Mouse (Mus musculus) duodenum, adult 2 months (tissue): ENCODE data around the gene Ccna2. TPM values are rescaled to one million over a fixed set of nuclear protein-coding genes. Genes with fewer than 3 reads are reported as not detected.

ENCODE experiments used
- polyA plus RNA-seq: library from polyadenylated mRNA; depleted of rRNA; stranded (reverse); fragments of >200 nt; gene quantifications from 2 replicates; pipeline ENCODE4 v1.2.3, GENCODE M21; 2012; ENCODE audit warnings: low replicate concordance; rRNA removed

The Ccna2 gene
- polyA plus RNA-seq, result 48.4 and 58.5 TPM in 2 replicates

DNA sequence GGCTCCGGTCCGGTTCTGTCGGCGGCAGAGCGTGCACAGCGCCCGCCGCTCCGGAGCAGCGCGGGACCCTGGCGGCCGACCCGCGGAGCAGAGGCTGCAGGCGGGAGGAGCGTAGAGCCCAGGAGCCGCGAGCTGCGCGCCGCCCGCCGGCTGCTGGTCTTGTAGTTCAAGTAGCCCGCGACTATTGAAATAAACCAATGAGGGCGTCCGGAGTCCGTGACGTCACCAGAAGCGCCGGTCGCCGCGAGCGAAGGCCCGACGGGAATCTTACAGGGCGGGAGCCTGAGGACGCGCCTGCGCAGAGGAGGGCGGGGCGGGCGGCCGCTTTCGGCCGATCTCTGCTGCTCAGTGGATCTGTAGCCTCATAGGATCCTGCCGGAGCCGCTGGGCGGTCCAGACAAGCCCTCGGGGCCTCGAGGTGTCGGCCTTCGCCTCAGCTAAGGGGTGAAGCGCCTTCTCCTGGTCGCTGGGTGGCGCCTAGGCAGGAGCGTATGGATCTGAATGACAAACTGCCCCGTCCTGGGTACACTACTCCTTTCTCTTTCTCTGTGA lies at the start of gene Ccna2:
Gene Ccna2 (minus strand): TSS at position 324 of the 552 bp plus-strand sequence.

DNA sequence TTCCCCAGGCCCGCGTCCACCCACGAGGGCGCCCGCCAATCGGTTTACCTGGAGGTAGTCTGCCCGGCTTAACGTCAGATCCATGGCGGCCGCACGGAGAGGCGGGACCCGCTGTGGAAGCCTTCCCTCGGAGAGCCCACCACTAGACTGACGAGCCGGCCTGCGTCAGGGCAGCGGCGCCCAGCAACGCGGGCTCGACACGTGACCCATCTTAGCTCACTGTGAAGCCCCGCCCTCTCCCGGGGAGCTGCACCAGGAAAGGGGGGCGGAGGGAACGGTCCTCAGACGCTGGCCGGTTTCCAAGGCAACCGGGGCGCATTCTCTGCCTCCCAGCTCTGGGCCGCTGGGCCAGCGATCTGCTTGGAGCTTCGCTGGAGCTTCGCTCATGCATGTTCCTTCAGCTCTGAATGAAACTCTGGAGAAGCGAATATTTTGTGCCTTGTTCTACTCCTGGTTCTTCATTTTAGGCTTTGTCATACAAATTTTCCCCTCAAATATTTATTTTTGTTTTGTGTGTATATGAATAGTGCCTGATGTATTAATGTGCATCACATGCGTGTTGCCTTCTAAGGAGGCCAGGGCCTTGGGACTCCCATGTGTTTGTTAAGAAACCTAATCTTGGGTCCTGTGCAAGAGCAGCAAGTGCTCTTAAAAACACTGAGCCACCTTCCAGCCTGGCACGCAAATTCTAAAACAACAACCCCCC lies 41.4 kb upstream of the Ccna2 start, which contains the start of gene Bbs7:
Gene Bbs7 (minus strand): TSS at position 276 of the 706 bp plus-strand sequence.

GRCm38 (mm10) chr3:36552406-36553047 lies 19.4 kb downstream of the Ccna2 start, which contains the start of gene Exosc9:
TSS of gene Exosc9 (plus strand) at chr3:36552606.

DNA sequence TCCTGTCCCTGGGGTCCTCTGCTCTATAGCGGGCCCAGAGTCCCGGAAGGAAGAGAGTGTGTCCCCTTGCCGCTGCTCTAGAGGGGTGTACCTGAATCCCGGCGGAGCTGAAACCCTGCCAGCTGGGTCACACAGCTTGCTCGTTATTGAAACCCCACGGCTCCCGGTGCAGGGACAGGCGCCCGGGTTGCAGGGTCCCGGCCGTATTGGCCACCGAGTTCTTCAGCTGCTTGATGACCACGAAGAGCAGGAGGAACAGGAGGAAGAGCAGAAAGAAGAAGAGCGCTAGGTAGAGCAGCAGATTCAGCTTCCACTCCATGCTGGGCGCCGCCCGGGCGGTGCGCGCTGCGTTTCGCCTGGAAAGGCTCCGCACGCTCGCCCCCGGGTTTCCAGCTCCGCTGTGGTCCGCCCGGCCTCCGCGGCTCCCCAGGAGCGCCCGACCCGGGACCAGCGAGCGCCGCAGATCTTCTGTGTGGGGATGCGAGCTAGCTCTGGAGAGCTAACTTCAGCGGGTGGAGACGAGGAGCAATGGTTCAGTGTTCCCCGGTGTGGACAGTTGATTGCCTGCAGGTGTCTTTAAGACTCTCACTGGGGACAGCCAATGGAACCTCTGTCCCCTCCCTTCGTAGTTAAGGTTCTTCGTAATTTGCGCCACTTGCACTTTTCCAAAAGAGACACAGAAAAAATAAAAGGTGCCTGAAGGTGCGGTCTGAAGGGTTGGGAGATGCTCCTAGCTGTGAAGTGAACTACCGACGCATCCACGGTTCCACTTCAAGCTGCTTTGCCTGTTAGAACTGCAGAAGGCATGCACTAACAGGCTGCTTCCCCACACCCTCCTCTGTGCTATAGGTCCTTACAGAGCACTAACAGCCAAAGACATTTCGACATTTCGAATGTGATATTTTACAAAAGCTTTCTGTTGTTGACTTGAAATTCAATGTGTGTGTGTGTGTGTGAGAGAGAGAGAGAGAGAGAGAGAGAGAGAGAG lies 50.6 kb downstream of the Ccna2 start, which contains the start of gene Gm11549:
Gene Gm11549 (minus strand): TSS at position 741 of the 988 bp plus-strand sequence.

Other genes with a start within 250 kb of the Ccna2 start
- 114 and 131 TPM in 2 replicates for gene Anxa5, start 96.3 kb downstream of the Ccna2 start, polyA plus RNA-seq
- gene 1810062G17Rik, start 96.2 kb downstream of the Ccna2 start, polyA plus RNA-seq, result 1.1 TPM in 1 of 2 replicates, not detected in the other
- 0.04 TPM in 1 of 2 replicates, not detected in the other for gene Gm11549, start 50.3 kb downstream of the Ccna2 start, polyA plus RNA-seq
- gene Exosc9, start 19.5 kb downstream of the Ccna2 start, polyA plus RNA-seq, result 2.7 and 2.8 TPM in 2 replicates
- 0.04 and 0.20 TPM in 2 replicates for gene Bbs7, start 41.3 kb upstream of the Ccna2 start, polyA plus RNA-seq
- 0.52 and 1.4 TPM in 2 replicates for gene Trpc3, start 118.0 kb upstream of the Ccna2 start, polyA plus RNA-seq